8 mouse cellular contexts compared by ENCODE assay signal in genomic region chr2:164442315-164443050, GRCm38 (mm10). TPM values are rescaled to one million over a fixed set of nuclear protein-coding genes. Genes with fewer than 3 reads are reported as not detected.
DNase-seq lines count a peak whose midpoint lies in the region; ATAC-seq and TF ChIP-seq lines count a peak whose summit lies in the region.

No protein-coding gene starts in this region.

- 2% methylated on average over 29 of the region's 29 CpGs for WGBS in forebrain, embryonic 11.5 days
- 3% methylated on average over 29 of the region's 29 CpGs for WGBS in limb, embryonic 14.5 days
- WGBS in midbrain, embryonic 16.5 days: 2% methylated on average over 29 of the region's 29 CpGs

- peak; percentile 20 to 26 for DNase-seq in spleen, postnatal 36 days (ENCODE audit: low spot score in 2 of 2)
- no peak for DNase-seq in spleen, postnatal 4 days (ENCODE audit: low spot score in 2 of 2)
- DNase-seq in forebrain, embryonic 11.5 days (ENCODE audit: low spot score): peak; percentile 64
- DNase-seq in heart, postnatal 25 days (ENCODE audit: low spot score): peak; percentile 34
- DNase-seq in limb, embryonic 14.5 days (ENCODE audit: low spot score): no peak
- DNase-seq in layer of hippocampus, postnatal 25 days (ENCODE audit: extremely low spot score in 1 of 2, low spot score in 1 of 2): no peak

- H3K4me1 ChIP-seq in forebrain, embryonic 11.5 days (replicated peaks; ENCODE audit: control insufficient read depth, insufficient read depth, low read length): peaks cover 9% of the 10 kb centered on the region
- H3K4me1 ChIP-seq in limb, embryonic 14.5 days (ENCODE audit: control insufficient read depth, insufficient read depth, low read length): peaks cover 42% of the 10 kb centered on the region
- H3K4me1 ChIP-seq in midbrain, embryonic 16.5 days (ENCODE audit: control insufficient read depth, insufficient read depth, low read length): peaks cover 17% of the 10 kb centered on the region

- peak overlapping the region; percentile 90 for H3K4me2 ChIP-seq in forebrain, embryonic 11.5 days (ENCODE audit: low read depth, low read length, severe bottlenecking)
- H3K4me2 ChIP-seq in limb, embryonic 14.5 days (replicated peaks; ENCODE audit: low read depth, low read length, severe bottlenecking): peak overlapping the region; percentile 90
- peak overlapping the region; percentile 89 for H3K4me2 ChIP-seq in midbrain, embryonic 16.5 days (ENCODE audit: low read length)

- H3K4me3 ChIP-seq in forebrain, embryonic 11.5 days (ENCODE audit: low read depth, low read length): peak overlapping the region; percentile 56
- peak overlapping the region; percentile 63 for H3K4me3 ChIP-seq in limb, embryonic 14.5 days (replicated peaks; ENCODE audit: low read length)
- peak overlapping the region; percentile 55 for H3K4me3 ChIP-seq in midbrain, embryonic 16.5 days (ENCODE audit: low read depth, low read length)

- H3K9ac ChIP-seq in forebrain, embryonic 11.5 days (ENCODE audit: low read length): peak overlapping the region; percentile 73
- H3K9ac ChIP-seq in limb, embryonic 14.5 days (ENCODE audit: low read depth, low read length, severe bottlenecking): peak overlapping the region; percentile 79
- H3K9ac ChIP-seq in midbrain, embryonic 16.5 days (ENCODE audit: low read depth, low read length): peak overlapping the region; percentile 67

- peaks cover 5% of the 10 kb centered on the region; the same call in 1 of the 2 replicates for H3K27me3 ChIP-seq in forebrain, embryonic 11.5 days (ENCODE audit: control insufficient read depth, insufficient read depth, low read length)
- no peaks in the 10 kb centered on the region for H3K27me3 ChIP-seq in limb, embryonic 14.5 days (ENCODE audit: control insufficient read depth, insufficient read depth, low read length)
- peaks cover 8% of the 10 kb centered on the region for H3K27me3 ChIP-seq in midbrain, embryonic 16.5 days (ENCODE audit: control insufficient read depth, insufficient read depth, low read depth, low read length)

- no peak for TF ChIP-seq POLR2A in limb, embryonic 14.5 days (IDR thresholded peaks at IDR 0.05; ENCODE audit: borderline replicate concordance, extremely low read depth, insufficient read depth, insufficient read length)

- intact Hi-C loops in heart, postnatal 25 days (cut with DNase I): no loop called here

- ATAC-seq in forebrain, embryonic 11.5 days (replicated peaks; ENCODE audit: low FRiP score): peak; percentile 68
- peak; percentile 64 for ATAC-seq in limb, embryonic 14.5 days (ENCODE audit: low FRiP score, low read depth)
- peak; percentile 17; the same call in 1 of the 2 replicates for ATAC-seq in midbrain, embryonic 16.5 days
- ATAC-seq in megakaryocyte progenitor cell, adult 5-6 weeks (replicated peaks; ENCODE audit: poor library complexity): no peak

- no peaks in the 10 kb centered on the region for H3K36me3 ChIP-seq in forebrain, embryonic 11.5 days (ENCODE audit: control insufficient read depth, insufficient read depth, low read length)
- H3K36me3 ChIP-seq in limb, embryonic 14.5 days (ENCODE audit: control insufficient read depth, insufficient read depth, low read length): no peaks in the 10 kb centered on the region
- H3K36me3 ChIP-seq in midbrain, embryonic 16.5 days (ENCODE audit: control insufficient read depth, insufficient read depth, low read length): no peaks in the 10 kb centered on the region

- H3K27ac ChIP-seq in forebrain, embryonic 11.5 days (ENCODE audit: low read depth, low read length): no peak overlapping the region
- peak overlapping the region; percentile 49 for H3K27ac ChIP-seq in limb, embryonic 14.5 days (replicated peaks; ENCODE audit: low read depth, low read length)
- H3K27ac ChIP-seq in midbrain, embryonic 16.5 days (ENCODE audit: low read length): no peak overlapping the region

- no peaks in the 10 kb centered on the region for H3K9me3 ChIP-seq in forebrain, embryonic 11.5 days (ENCODE audit: control insufficient read depth, low read length)
- H3K9me3 ChIP-seq in limb, embryonic 14.5 days (ENCODE audit: control insufficient read depth, low read length): no peaks in the 10 kb centered on the region
- H3K9me3 ChIP-seq in midbrain, embryonic 16.5 days (replicated peaks; ENCODE audit: control insufficient read depth, low read length, poor library complexity, severe bottlenecking): no peaks in the 10 kb centered on the region

RNA-seq across cellular contexts. Expression of gene Sdc4, which starts 1.2 kb away (rescaled TPM):
- 15.3 and 15.9 TPM in 2 replicates for polyA plus RNA-seq in forebrain, embryonic 11.5 days (2014; fragmentation: Nextera tagmentation; extraction: Ambion mirVana)
- total RNA-seq in heart, postnatal 25 days (2021): 10 to 100 TPM; 19.7 to 22.4 TPM
- polyA plus RNA-seq in limb, embryonic 14.5 days (2012; rRNA removed): 27.4 and 29.7 TPM in 2 replicates
- 65.9 and 68.2 TPM in 2 replicates for polyA plus RNA-seq in limb, embryonic 14.5 days (2014; fragmentation: Nextera tagmentation; extraction: Ambion mirVana)
- polyA plus RNA-seq in midbrain, embryonic 16.5 days (2015; fragmentation: Nextera tagmentation; extraction: Ambion mirVana): 6.3 and 8.7 TPM in 2 replicates
- total RNA-seq in layer of hippocampus, postnatal 25 days (2021): 100 to 1,000 TPM; 101 to 146 TPM
- not detected in 2 replicates for total RNA-seq in megakaryocyte progenitor cell, adult 5-6 weeks (2015)
- total RNA-seq in megakaryocyte progenitor cell, adult 5-6 weeks (2017): 0.41 TPM in 1 of 2 replicates, not detected in the other

RNA-seq across cellular contexts. Expression of gene Sys1, which starts 14.3 kb away (rescaled TPM):
- polyA plus RNA-seq in forebrain, embryonic 11.5 days (2014; fragmentation: Nextera tagmentation; extraction: Ambion mirVana): 63.4 and 71.2 TPM in 2 replicates
- total RNA-seq in heart, postnatal 25 days (2021): 10 to 100 TPM; 22.2 to 26.8 TPM
- 48.4 and 68.8 TPM in 2 replicates for polyA plus RNA-seq in limb, embryonic 14.5 days (2012; rRNA removed)
- polyA plus RNA-seq in limb, embryonic 14.5 days (2014; fragmentation: Nextera tagmentation; extraction: Ambion mirVana): 73.1 TPM in 2 replicates
- 86.7 and 90.0 TPM in 2 replicates for polyA plus RNA-seq in midbrain, embryonic 16.5 days (2015; fragmentation: Nextera tagmentation; extraction: Ambion mirVana)
- 10 to 100 TPM; 41.0 to 45.2 TPM for total RNA-seq in layer of hippocampus, postnatal 25 days (2021)
- 39.1 and 39.5 TPM in 2 replicates for total RNA-seq in megakaryocyte progenitor cell, adult 5-6 weeks (2015)
- total RNA-seq in megakaryocyte progenitor cell, adult 5-6 weeks (2017): 11.2 and 20.0 TPM in 2 replicates

RNA-seq across cellular contexts. Expression of gene Gm20458, which starts 18.3 kb away (rescaled TPM):
- 3.2 and 7.3 TPM in 2 replicates for polyA plus RNA-seq in forebrain, embryonic 11.5 days (2014; fragmentation: Nextera tagmentation; extraction: Ambion mirVana)
- total RNA-seq in heart, postnatal 25 days (2021): 1 to 10 TPM; 1.4 to 2.5 TPM
- 9.0 and 10.4 TPM in 2 replicates for polyA plus RNA-seq in limb, embryonic 14.5 days (2012; rRNA removed)
- polyA plus RNA-seq in limb, embryonic 14.5 days (2014; fragmentation: Nextera tagmentation; extraction: Ambion mirVana): 12.2 and 14.3 TPM in 2 replicates
- polyA plus RNA-seq in midbrain, embryonic 16.5 days (2015; fragmentation: Nextera tagmentation; extraction: Ambion mirVana): 7.5 and 8.2 TPM in 2 replicates
- total RNA-seq in layer of hippocampus, postnatal 25 days (2021): 10 to 100 TPM in 1 of 2 experiments, 1 to 10 TPM in 1; 3.9 to 11.3 TPM
- total RNA-seq in megakaryocyte progenitor cell, adult 5-6 weeks (2015): not detected in 2 replicates
- not detected in 2 replicates for total RNA-seq in megakaryocyte progenitor cell, adult 5-6 weeks (2017)

RNA-seq across cellular contexts. Expression of gene Trp53tg5, which starts 31.0 kb away (rescaled TPM):
- not detected in 2 replicates for polyA plus RNA-seq in forebrain, embryonic 11.5 days (2014; fragmentation: Nextera tagmentation; extraction: Ambion mirVana)
- total RNA-seq in heart, postnatal 25 days (2021): not detected
- not detected in 2 replicates for polyA plus RNA-seq in limb, embryonic 14.5 days (2012; rRNA removed)
- 0.22 TPM in 1 of 2 replicates, not detected in the other for polyA plus RNA-seq in limb, embryonic 14.5 days (2014; fragmentation: Nextera tagmentation; extraction: Ambion mirVana)
- polyA plus RNA-seq in midbrain, embryonic 16.5 days (2015; fragmentation: Nextera tagmentation; extraction: Ambion mirVana): not detected in 2 replicates
- not detected for total RNA-seq in layer of hippocampus, postnatal 25 days (2021)
- total RNA-seq in megakaryocyte progenitor cell, adult 5-6 weeks (2015): not detected in 2 replicates
- not detected in 2 replicates for total RNA-seq in megakaryocyte progenitor cell, adult 5-6 weeks (2017)

RNA-seq across cellular contexts. Expression of gene Matn4, which starts 37.5 kb away (rescaled TPM):
- polyA plus RNA-seq in forebrain, embryonic 11.5 days (2014; fragmentation: Nextera tagmentation; extraction: Ambion mirVana): not detected in 2 replicates
- under 1 TPM; 0.42 to 0.52 TPM for total RNA-seq in heart, postnatal 25 days (2021)
- 362 and 495 TPM in 2 replicates for polyA plus RNA-seq in limb, embryonic 14.5 days (2012; rRNA removed)
- polyA plus RNA-seq in limb, embryonic 14.5 days (2014; fragmentation: Nextera tagmentation; extraction: Ambion mirVana): 30.2 and 39.9 TPM in 2 replicates
- polyA plus RNA-seq in midbrain, embryonic 16.5 days (2015; fragmentation: Nextera tagmentation; extraction: Ambion mirVana): 0.93 and 1.1 TPM in 2 replicates
- 10 to 100 TPM; 13.0 to 17.5 TPM for total RNA-seq in layer of hippocampus, postnatal 25 days (2021)
- not detected in 2 replicates for total RNA-seq in megakaryocyte progenitor cell, adult 5-6 weeks (2015)
- total RNA-seq in megakaryocyte progenitor cell, adult 5-6 weeks (2017): not detected in 2 replicates

Comparison
In these comparisons a context has a peak if more than half of its experiments do, and no peak if none do; other contexts are left out.
1. DNase-seq: peak in spleen, postnatal 36 days (2 of 2), forebrain, embryonic 11.5 days (single experiment) and heart, postnatal 25 days (single experiment); none in spleen, postnatal 4 days (0 of 2), limb, embryonic 14.5 days (single experiment) and layer of hippocampus, postnatal 25 days (0 of 2).
2. RNA of gene Sdc4, which starts 1.2 kb away (total RNA-seq): 101 to 146 TPM in layer of hippocampus, postnatal 25 days and 19.7 to 22.4 TPM in heart, postnatal 25 days; 0.41 TPM in megakaryocyte progenitor cell, adult 5-6 weeks; every median in the first group is over 10 times any median in the second.
3. Peak in every context shown above with its lines, with median percentiles within 50 percentile points of each other: H3K4me2 ChIP-seq, H3K4me3 ChIP-seq and H3K9ac ChIP-seq.